Mouse (Mus musculus) layer of hippocampus, adult 11-12 months (tissue): Measurements from ENCODE around the gene Cacna2d3.

Experiments used
- DNase-seq: peaks from one replicate; pipeline ENCODE4 v3.0.0; 2022; ENCODE audit warnings: low spot score

Cacna2d3 gene

GRCm38 (mm10) chr14:29721488-29722385 is at the start of gene Cacna2d3:
Cacna2d3 (minus strand) TSS chr14:29721864.
- peak; percentile 39 for DNase-seq

DNA sequence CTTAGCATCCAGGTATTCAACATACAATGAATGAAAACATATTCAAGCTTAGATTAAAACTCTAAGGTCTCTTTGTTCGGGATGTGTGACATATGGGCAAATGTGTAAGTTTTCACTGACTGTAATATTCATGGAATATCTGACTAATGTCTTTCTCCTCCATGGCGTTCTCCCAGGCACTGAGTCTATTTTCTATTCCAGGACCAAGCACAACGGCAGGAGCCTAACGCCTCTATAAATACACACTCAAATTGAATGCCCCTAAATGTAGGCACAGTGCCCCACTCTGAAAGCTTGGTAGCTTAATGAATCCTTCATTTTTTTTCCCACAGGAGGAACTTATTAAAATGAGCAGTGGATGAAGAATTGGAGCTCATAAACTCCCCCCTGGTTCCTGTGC is 47.8 kb upstream of the Cacna2d3 start:
- DNase-seq, result no peak

- no peak for DNase-seq
Measured at GRCm38 (mm10) chr14:29752876-29753275, 31.2 kb upstream of the Cacna2d3 start.

- DNase-seq, result no peak
Measured at GRCm38 (mm10) chr14:29738751-29739150, 17.1 kb upstream of the Cacna2d3 start.

- DNase-seq, result no peak
Measured at GRCm38 (mm10) chr14:29730256-29730655, 8.6 kb upstream of the Cacna2d3 start.

- no peak for DNase-seq
Measured at GRCm38 (mm10) chr14:29729009-29729408, 7.3 kb upstream of the Cacna2d3 start.

- no peak for DNase-seq
Measured at GRCm38 (mm10) chr14:29727596-29727995, 5.9 kb upstream of the Cacna2d3 start.

DNA sequence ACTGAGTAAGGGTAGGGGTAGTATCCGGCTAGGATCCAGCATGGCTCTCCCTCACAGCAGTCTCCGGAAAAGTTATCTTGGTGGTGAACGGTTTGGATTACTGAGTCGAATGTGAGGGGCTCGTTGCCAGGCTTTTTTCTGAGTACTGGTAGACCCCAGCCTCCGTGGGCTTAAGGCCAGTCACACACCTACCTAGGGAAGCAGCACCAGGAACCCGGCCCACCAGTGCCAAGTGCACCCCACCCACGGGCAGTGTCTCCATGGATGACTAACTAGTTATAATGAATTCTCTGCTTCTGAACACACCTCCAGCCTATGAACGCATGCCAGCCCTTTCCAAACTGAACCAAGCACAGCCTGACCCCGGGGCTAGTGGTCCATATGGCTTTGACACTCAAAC is 1.6 kb upstream of the Cacna2d3 start:
- peak; percentile 31 for DNase-seq

- DNase-seq, result peak; percentile 33
Measured at GRCm38 (mm10) chr14:29722386-29723221, 940 bp upstream of the Cacna2d3 start.

DNA sequence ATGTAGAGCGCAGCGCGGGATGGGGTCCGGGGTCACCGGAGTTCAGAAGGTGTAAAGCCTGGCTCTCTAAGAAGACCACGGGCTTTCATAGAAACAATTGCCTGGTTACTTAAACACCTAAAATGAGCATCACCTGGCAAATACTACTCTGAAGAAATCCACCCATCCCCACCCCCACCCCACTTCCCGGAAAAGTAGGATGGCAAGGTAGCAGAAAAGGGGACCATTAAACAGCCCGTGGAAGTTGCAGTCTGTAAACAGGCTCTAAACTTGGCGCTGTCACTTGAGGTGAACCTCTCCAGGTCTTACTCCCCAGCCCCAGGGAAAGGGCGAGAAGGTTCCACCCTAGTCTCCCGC is 555 bp downstream of the Cacna2d3 start:
- DNase-seq, result no peak

DNA sequence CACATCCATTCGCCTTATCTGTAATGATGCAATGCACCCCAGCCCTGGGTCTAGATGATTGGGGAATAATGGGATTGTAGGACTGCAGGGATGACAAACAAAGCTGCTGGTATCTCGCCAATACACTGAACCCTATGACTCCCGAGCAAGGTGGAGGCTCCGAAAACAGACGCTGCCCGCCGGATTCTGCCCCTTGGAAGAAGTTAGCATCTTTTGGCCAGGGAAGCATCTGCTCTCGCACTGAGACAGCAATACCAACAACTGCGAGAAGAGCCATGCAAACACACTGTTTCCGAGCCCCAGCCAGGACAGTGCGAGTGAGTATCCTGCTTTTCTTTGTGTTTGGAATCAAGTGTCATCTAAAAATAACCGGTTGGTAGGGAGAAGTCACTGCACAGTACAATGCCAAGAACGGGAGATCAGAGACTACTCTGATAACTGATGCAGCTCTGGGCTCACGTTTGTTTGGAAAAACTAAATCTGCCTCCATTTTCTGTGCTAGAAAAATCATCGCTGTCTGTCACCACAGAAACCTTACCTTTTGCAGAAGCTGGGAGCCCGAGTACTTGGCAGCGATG is 1.2 kb downstream of the Cacna2d3 start:
- no peak for DNase-seq

GRCm38 (mm10) chr14:29712621-29713020 is 9.0 kb downstream of the Cacna2d3 start:
- DNase-seq, result no peak

DNA sequence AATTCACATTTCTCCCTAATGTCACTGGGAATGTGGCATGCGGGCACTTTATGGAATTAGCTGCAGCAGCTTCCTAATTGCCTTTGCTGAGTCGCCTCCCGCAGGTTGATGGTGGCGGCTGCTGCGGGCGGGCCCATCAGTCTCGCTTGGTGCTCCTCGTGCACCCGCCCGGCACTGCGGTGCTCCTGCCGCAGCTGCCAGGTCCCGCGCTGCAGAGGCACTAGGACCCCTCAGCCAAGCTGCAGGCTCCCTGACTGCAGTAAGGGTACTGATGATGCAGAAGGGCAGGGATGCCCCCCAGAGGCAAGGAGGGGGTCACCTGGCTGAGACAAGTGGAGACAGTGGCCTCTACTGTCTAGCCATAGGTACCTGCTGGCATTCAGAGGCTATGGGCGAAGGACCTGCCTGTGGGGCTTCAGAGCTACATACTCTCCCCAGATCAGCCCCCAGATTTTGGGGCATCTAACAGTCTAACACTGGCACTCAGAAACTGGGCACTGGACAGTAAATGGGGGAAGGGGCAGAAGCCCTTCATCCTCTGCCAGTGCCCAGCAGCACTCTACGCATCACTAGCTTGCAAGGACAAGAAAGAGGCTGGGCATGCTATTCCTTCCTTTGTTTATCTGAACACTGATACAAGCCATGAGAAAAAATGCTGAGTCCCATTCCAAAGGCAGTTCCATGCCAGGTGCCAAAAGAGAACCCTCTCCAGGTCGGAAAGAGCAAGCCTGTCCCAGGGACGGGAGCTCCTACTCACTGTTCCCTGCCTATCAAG is 13.9 kb downstream of the Cacna2d3 start:
- DNase-seq, result no peak

DNA sequence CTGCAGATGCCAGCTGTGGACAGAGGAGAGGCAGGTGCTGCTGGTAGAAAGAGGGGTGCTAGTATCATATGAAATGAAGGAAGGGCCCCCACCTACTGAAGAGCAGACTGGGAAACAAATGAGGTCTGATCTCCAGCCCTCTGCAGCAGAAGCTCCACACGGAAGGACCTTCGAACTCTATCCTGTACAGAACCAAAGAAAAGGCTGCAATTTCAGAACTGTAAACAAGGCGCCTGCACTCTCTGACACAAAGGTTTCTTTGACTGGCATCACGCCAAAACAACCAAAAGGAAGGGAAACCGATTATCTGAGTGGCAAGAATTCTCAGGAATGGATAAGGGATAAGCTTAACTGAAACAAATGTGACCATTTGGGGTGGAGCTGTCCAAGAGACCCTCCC is 18.9 kb downstream of the Cacna2d3 start:
- DNase-seq, result no peak

DNA sequence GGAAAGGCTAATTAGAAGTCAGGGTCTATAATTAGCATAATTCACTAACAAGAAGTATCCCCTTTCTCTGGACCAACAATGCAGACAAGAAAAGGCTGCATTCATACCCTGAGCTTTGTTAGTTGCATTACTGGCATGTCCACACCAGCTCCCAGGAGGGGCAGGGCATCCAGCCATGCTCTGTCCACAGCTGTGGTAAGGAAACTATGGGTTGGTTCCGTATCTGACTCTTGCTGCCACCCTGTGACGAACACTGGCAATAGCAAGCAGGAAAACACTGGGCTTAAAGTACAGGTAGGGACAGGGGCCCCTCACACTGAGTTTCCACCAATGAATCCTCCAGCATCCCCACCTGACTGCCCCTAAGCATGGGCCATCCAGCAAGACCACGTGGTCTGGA is 25.5 kb downstream of the Cacna2d3 start:
- DNase-seq, result peak; percentile 70

DNA sequence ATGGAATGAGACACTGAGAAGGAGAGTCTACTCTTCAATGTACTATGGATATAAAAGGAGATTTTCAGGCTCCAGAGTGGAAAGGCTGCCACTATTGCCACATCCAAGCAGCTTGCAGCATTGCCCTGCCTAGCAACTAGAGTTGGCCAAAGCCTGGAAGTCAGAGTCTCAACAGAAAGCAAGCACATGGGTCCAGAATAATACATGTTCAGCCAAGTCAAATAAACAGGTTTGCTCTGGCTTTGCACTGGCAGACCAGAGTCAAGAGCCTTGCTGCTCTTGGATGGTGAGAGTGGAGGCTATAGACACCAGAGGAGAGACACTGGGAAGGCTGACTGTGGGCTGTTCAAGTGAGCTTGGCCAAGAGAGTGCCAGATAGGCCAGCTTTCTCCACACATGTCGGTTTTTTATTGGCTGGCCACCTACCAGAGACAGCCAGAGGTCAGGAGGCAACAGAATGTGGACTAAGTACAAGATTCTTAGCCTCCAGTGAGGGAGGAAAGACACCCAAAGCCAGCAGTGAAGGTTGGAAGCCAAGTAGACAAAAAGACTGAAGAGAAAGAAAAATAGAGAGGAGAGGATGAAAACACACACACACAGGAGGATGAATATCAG is 49.1 kb downstream of the Cacna2d3 start:
- DNase-seq, result no peak

- DNase-seq, result peak; percentile 14
Measured at GRCm38 (mm10) chr14:29669826-29670225, 51.8 kb downstream of the Cacna2d3 start.

GRCm38 (mm10) chr14:29657006-29657405 is 64.7 kb downstream of the Cacna2d3 start:
- DNase-seq, result no peak

- DNase-seq, result peak; percentile 23
Measured at GRCm38 (mm10) chr14:29650591-29650990, 71.1 kb downstream of the Cacna2d3 start.

DNA sequence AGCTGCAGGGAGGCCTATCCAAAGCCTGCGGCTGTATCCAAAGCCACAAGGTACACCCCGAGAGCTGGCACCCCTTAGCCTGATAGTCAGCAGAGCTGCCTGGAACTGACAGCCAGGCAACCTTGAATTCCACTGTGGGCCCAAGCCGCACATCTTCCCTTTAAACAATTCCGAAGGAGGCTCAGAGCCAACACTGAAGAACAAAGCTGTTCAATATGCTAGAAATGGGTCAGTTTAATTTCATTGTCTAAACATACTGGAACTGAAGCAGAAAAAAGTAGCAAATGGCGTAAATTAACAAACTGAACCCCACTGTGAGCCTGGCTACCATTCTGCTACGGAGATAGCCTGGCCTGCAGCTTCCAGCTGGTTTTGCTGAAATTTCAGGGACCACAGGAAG is 72.9 kb downstream of the Cacna2d3 start:
- peak; percentile 21 for DNase-seq

DNA sequence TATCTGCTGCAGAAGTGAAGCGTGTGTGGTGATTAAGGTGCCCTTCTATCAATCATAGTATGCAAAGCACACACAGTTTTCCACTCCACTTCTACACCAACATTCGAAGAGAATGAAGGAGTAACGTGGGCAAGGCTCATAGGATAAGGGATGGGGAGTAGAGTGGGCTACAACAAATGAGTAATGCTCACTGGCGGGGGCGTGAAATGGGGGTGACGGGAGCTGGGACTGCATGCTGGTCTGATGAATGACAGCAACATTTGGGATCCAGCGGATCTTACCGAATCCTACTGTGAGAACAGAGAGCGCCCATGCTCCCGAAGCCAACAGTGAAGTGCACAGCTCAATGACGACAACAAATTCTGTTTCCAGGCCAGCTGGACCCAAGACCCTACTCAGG is 76.2 kb downstream of the Cacna2d3 start:
- peak; percentile 23 for DNase-seq
